Mouse (Mus musculus): ENCODE measurements around the gene Mrpl23.

- no peak for TF ChIP-seq POLR2A (IDR thresholded peaks at IDR 0.05; ENCODE audit: low read depth, low read length)
- TF ChIP-seq CTCF (IDR thresholded peaks at IDR 0.05; ENCODE audit: extremely low read depth, insufficient read length, insufficient replicate concordance, low read depth, low read length): no peak
Measured at GRCm38 (mm10) chr7:142555366-142556088, 23.0 kb downstream of the Mrpl23 start.

Data from small intestine, adult 2 months (tissue).